Mouse (Mus musculus) embryonic facial prominence, embryonic 13.5 days (tissue): ENCODE measurements around the gene Lhfpl5. TPM values are rescaled to one million over a fixed set of nuclear protein-coding genes. Genes with fewer than 3 reads are reported as not detected.

Experiments
- ATAC-seq: fragments of 200-750 bp; cut with Nextera tagmentation; 2 replicates; pipeline ENCODE4 v1.8.0; 2017; ENCODE audit warnings: low read depth; ENCODE audit not compliant: insufficient number of reproducible peaks, insufficient read depth, low FRiP score, low TSS enrichment
- H3K27ac ChIP-seq: fragments of 300-500 bp; sonication (generic); 2 replicates; pipeline ENCODE4 v1.5.1; 2015; ENCODE audit warnings: moderate library complexity, mild to moderate bottlenecking, inconsistent platforms
- H3K27me3 ChIP-seq: fragments of 300-500 bp; sonication (generic); 2 replicates; pipeline ENCODE4 v1.6.1; 2015; ENCODE audit warnings: mild to moderate bottlenecking, inconsistent platforms
- H3K36me3 ChIP-seq: fragments of 300-500 bp; sonication (generic); 2 replicates; pipeline ENCODE4 v1.6.1; 2015; ENCODE audit warnings: mild to moderate bottlenecking, inconsistent platforms
- H3K4me1 ChIP-seq: fragments of 300-500 bp; sonication (generic); 2 replicates; pipeline ENCODE4 v1.6.1; 2015; ENCODE audit warnings: inconsistent platforms
- H3K4me2 ChIP-seq: fragments of 300-500 bp; sonication (generic); 2 replicates; pipeline ENCODE4 v1.6.1; 2015; ENCODE audit warnings: moderate library complexity, mild to moderate bottlenecking, inconsistent platforms
- H3K4me3 ChIP-seq: fragments of 300-500 bp; sonication (generic); 2 replicates; pipeline ENCODE4 v1.5.1; 2015; ENCODE audit warnings: mild to moderate bottlenecking, inconsistent platforms
- H3K9ac ChIP-seq: fragments of 300-500 bp; sonication (generic); 2 replicates; pipeline ENCODE4 v1.6.1; 2015; ENCODE audit warnings: mild to moderate bottlenecking, inconsistent platforms
- H3K9me3 ChIP-seq: fragments of 300-500 bp; sonication (generic); 2 replicates; pipeline ENCODE4 v1.6.1; 2016; ENCODE audit warnings: inconsistent platforms
- WGBS: fragments of 180-500 bp; shearing (Covaris S2); methylation state at CpG from one replicate; pipeline ENCODE4 v1.1.7; 2015; ENCODE audit warnings: mixed read lengths; 5-methylcytosine and 5-hydroxymethylcytosine counted together
- microRNA-seq: library from miRNA; unstranded; fragments of <30 nt; microRNA quantifications from one replicate; pipeline ENCODE4, GENCODE M21; 2016
- polyA plus RNA-seq: library from polyadenylated mRNA; unstranded; fragments of >200 nt; fragmentation: Nextera tagmentation; extraction: Ambion mirVana; gene quantifications from 2 replicates; pipeline ENCODE4 v1.2.1, GENCODE M21; 2015

Lhfpl5 gene
- polyA plus RNA-seq, 1 experiment from 2014 or later: 0.76 TPM

- ATAC-seq: no peak
- 49% methylated on average over 3 of the region's 3 CpGs for WGBS
- no peak overlapping the region for H3K27ac ChIP-seq
- no peaks in the 10 kb centered on the region for H3K9me3 ChIP-seq
- no peak overlapping the region for H3K9ac ChIP-seq
- no peak overlapping the region for H3K4me3 ChIP-seq
- H3K36me3 ChIP-seq: no peaks in the 10 kb centered on the region
- no peaks in the 10 kb centered on the region for H3K4me1 ChIP-seq
- no peak overlapping the region for H3K4me2 ChIP-seq
- H3K27me3 ChIP-seq: no peaks in the 10 kb centered on the region
These were observed 53.7 kb downstream of the Lhfpl5 start for GRCm38 (mm10) chr17:28629125-28629524.

Small RNA genes lying within 50 kb of the gene (microRNA-seq; reads per million reads assigned to microRNA genes)
- gene Gm25195: not detected
- gene Mir6969: not detected

Other genes with a start within 250 kb of the Lhfpl5 start
- gene Rpl10a, start 247.2 kb upstream of the Lhfpl5 start, polyA plus RNA-seq: 653 and 701 TPM in 2 replicates
- 14.9 and 18.9 TPM in 2 replicates for gene Tead3, start 224.8 kb upstream of the Lhfpl5 start, polyA plus RNA-seq
- gene Tulp1, start 210.4 kb upstream of the Lhfpl5 start, polyA plus RNA-seq: 7.3 and 10.5 TPM in 2 replicates
- gene Fkbp5, start 58.1 kb upstream of the Lhfpl5 start, polyA plus RNA-seq: 23.3 and 24.5 TPM in 2 replicates
- gene Armc12, start 44.8 kb upstream of the Lhfpl5 start, polyA plus RNA-seq: not detected in 2 replicates
- not detected in 2 replicates for gene Clpsl2, start 26.2 kb upstream of the Lhfpl5 start, polyA plus RNA-seq
- 1.3 TPM in 1 of 2 replicates, not detected in the other for gene Clps, start 14.9 kb upstream of the Lhfpl5 start, polyA plus RNA-seq
- gene Srpk1, start 47.1 kb downstream of the Lhfpl5 start, polyA plus RNA-seq: 96.6 and 97.9 TPM in 2 replicates
- gene Slc26a8, start 114.6 kb downstream of the Lhfpl5 start, polyA plus RNA-seq: 0.43 and 0.46 TPM in 2 replicates
- gene Mapk14, start 115.7 kb downstream of the Lhfpl5 start, polyA plus RNA-seq: 41.6 and 42.5 TPM in 2 replicates
- 4.1 and 5.3 TPM in 2 replicates for gene AC170998.1, start 150.4 kb downstream of the Lhfpl5 start, polyA plus RNA-seq
- gene Mapk13, start 193.7 kb downstream of the Lhfpl5 start, polyA plus RNA-seq: 47.3 and 51.5 TPM in 2 replicates
- 12.0 and 14.0 TPM in 2 replicates for gene Brpf3, start 225.4 kb downstream of the Lhfpl5 start, polyA plus RNA-seq